19 mouse cellular contexts compared by ENCODE assay signal in genomic region chr5:21712127-21712715, GRCm38 (mm10). TPM values are rescaled to one million over a fixed set of nuclear protein-coding genes. Genes with fewer than 3 reads are reported as not detected.
DNase-seq lines count a peak whose midpoint lies in the region; ATAC-seq and TF ChIP-seq lines count a peak whose summit lies in the region.
"Had no signal": no experiment of that assay in that cellular context is flagged by ENCODE, and none has a peak within 500 bp of the region (broad histone marks: within the 10 kb centered on the region; RNA-seq: fewer than 3 reads in every experiment).

No protein-coding gene starts in this region.

- DNase-seq in heart, adult 11 months: peak; percentile 81
- DNase-seq in heart, adult 2 months: no peak
- peak; percentile 41 for DNase-seq in midbrain, embryonic 11.5 days (ENCODE audit: low spot score, missing footprints)
- peak; percentile 57 for DNase-seq in adipocyte (ENCODE audit: low spot score)
- DNase-seq in right cerebral cortex, postnatal 25 days: no peak
- DNase-seq: cerebellum, adult 8-10 months; gastrocnemius, postnatal 25 days; heart, postnatal 36 days; liver, embryonic 13.5 days; spleen, adult 18-20 months; thymus, postnatal 4 days had no signal

- WGBS in heart, adult 2 months: 66% methylated on average over 13 of the region's 13 CpGs
- WGBS in midbrain, embryonic 11.5 days: 76% methylated on average over 13 of the region's 13 CpGs
- 76% methylated on average over 13 of the region's 13 CpGs for WGBS in midbrain, embryonic 13.5 days

- intact Hi-C loops in heart, adult 2 months (cut with DNase I): no loop called here

- no peak overlapping the region for H3ac ChIP-seq in myocyte (ENCODE audit: control insufficient read depth, insufficient read length)

- H3K4me3 ChIP-seq in heart, adult 2 months: no peak overlapping the region
- H3K4me3 ChIP-seq in midbrain, embryonic 11.5 days (ENCODE audit: low read depth, low read length): no peak overlapping the region
- H3K4me3 ChIP-seq in midbrain, embryonic 13.5 days (replicated peaks): no peak overlapping the region
- no peak overlapping the region for H3K4me3 ChIP-seq in myocyte
- H3K4me3 ChIP-seq: embryonic facial prominence, embryonic 10.5 days; heart, embryonic 12.5 days; liver, embryonic 13.5 days; stomach, embryonic 15.5 days had no signal

- no peaks in the 10 kb centered on the region for H3K27me3 ChIP-seq in heart, adult 2 months (ENCODE audit: control insufficient read depth, insufficient read depth, low read length)
- no peaks in the 10 kb centered on the region for H3K27me3 ChIP-seq in midbrain, embryonic 11.5 days (ENCODE audit: control insufficient read depth, insufficient read depth, low read length)
- no peaks in the 10 kb centered on the region for H3K27me3 ChIP-seq in midbrain, embryonic 13.5 days
- H3K27me3 ChIP-seq in myocyte (ENCODE audit: control insufficient read depth, insufficient read depth, insufficient read length): no peaks in the 10 kb centered on the region
- H3K27me3 ChIP-seq: liver, embryonic 13.5 days; stomach, embryonic 15.5 days had no signal

- H3K4me2 ChIP-seq in midbrain, embryonic 11.5 days: no peak overlapping the region
- H3K4me2 ChIP-seq in midbrain, embryonic 13.5 days (replicated peaks): no peak overlapping the region
- H3K4me2 ChIP-seq in myocyte (ENCODE audit: low read depth): peak overlapping the region; percentile 27
- H3K4me2 ChIP-seq: heart, embryonic 12.5 days; liver, embryonic 13.5 days; stomach, embryonic 15.5 days had no signal

- H3K9me3 ChIP-seq in midbrain, embryonic 11.5 days (ENCODE audit: control insufficient read depth, low read length): no peaks in the 10 kb centered on the region
- H3K9me3 ChIP-seq in midbrain, embryonic 13.5 days: no peaks in the 10 kb centered on the region
- H3K9me3 ChIP-seq: liver, embryonic 13.5 days; stomach, embryonic 15.5 days had no signal

- H3K36me3 ChIP-seq in heart, adult 2 months (ENCODE audit: control insufficient read depth, insufficient read depth, low read length): no peaks in the 10 kb centered on the region
- no peaks in the 10 kb centered on the region for H3K36me3 ChIP-seq in midbrain, embryonic 11.5 days (ENCODE audit: control insufficient read depth, insufficient read depth, low read length)
- no peaks in the 10 kb centered on the region for H3K36me3 ChIP-seq in midbrain, embryonic 13.5 days
- H3K36me3 ChIP-seq in myocyte (ENCODE audit: control insufficient read depth, insufficient read depth): no peaks in the 10 kb centered on the region
- H3K36me3 ChIP-seq: embryonic facial prominence, embryonic 10.5 days; heart, embryonic 12.5 days; liver, embryonic 13.5 days; stomach, embryonic 15.5 days had no signal

- H3K9ac ChIP-seq in heart, adult 2 months (ENCODE audit: low read depth, low read length): no peak overlapping the region
- no peak overlapping the region for H3K9ac ChIP-seq in midbrain, embryonic 11.5 days (ENCODE audit: low read length)
- H3K9ac ChIP-seq in midbrain, embryonic 13.5 days (replicated peaks): no peak overlapping the region
- H3K9ac ChIP-seq: heart, embryonic 12.5 days; liver, embryonic 13.5 days; stomach, embryonic 15.5 days had no signal

- no peak for TF ChIP-seq POLR2A in heart, adult 2 months (IDR thresholded peaks at IDR 0.05; ENCODE audit: insufficient read depth, low read depth, low read length)
- no peak for TF ChIP-seq POLR2A in myocyte (IDR thresholded peaks at IDR 0.05; ENCODE audit: insufficient read length, low read depth)

- no peaks in the 10 kb centered on the region for H3K4me1 ChIP-seq in heart, adult 2 months (ENCODE audit: control insufficient read depth, insufficient read depth, low read length)
- no peaks in the 10 kb centered on the region for H3K4me1 ChIP-seq in midbrain, embryonic 11.5 days (ENCODE audit: control insufficient read depth, insufficient read depth, low read length)
- no peaks in the 10 kb centered on the region for H3K4me1 ChIP-seq in midbrain, embryonic 13.5 days (replicated peaks)
- H3K4me1 ChIP-seq: embryonic facial prominence, embryonic 10.5 days; heart, embryonic 12.5 days; liver, embryonic 13.5 days; stomach, embryonic 15.5 days had no signal

- no peak for TF ChIP-seq EP300 in heart, adult 2 months (IDR thresholded peaks at IDR 0.05; ENCODE audit: insufficient read depth, low read depth, low read length)

- no peak overlapping the region for H3K27ac ChIP-seq in heart, adult 2 months
- H3K27ac ChIP-seq in midbrain, embryonic 11.5 days (ENCODE audit: low read depth, low read length): no peak overlapping the region
- no peak overlapping the region for H3K27ac ChIP-seq in midbrain, embryonic 13.5 days
- H3K27ac ChIP-seq: embryonic facial prominence, embryonic 10.5 days; liver, embryonic 13.5 days; stomach, embryonic 15.5 days had no signal

- no peak for ATAC-seq in midbrain, embryonic 11.5 days (ENCODE audit: low FRiP score)
- no peak for ATAC-seq in midbrain, embryonic 13.5 days
- no peak for ATAC-seq in erythroblast, adult 5-6 weeks (replicated peaks; ENCODE audit: low FRiP score, poor library complexity, severe bottlenecking)
- ATAC-seq: activated CD4-positive, CD25-positive, alpha-beta regulatory T cell, adult 4 months; CD4-positive, CD25-positive, alpha-beta regulatory T cell, adult 4 months had no signal

- H3K79me2 ChIP-seq in heart, adult 2 months (replicated peaks; ENCODE audit: control insufficient read depth, insufficient read depth, low read length): no peaks in the 10 kb centered on the region
- no peaks in the 10 kb centered on the region for H3K79me2 ChIP-seq in myocyte (ENCODE audit: control insufficient read depth, insufficient read depth)

- no peak for TF ChIP-seq CTCF in heart, adult 2 months (IDR thresholded peaks at IDR 0.05)

TF ChIP-seq in myocyte, 11 proteins besides CTCF, POLR2A, EP300 and RAD21:
- TF ChIP-seq E2F4 (IDR thresholded peaks at IDR 0.05; ENCODE audit: insufficient read depth) (no peak), USF1 (IDR thresholded peaks at IDR 0.05; ENCODE audit: low read depth) (no peak), SRF (IDR thresholded peaks at IDR 0.05; ENCODE audit: control insufficient read depth, insufficient read length, low read depth) (no peak), MAX (IDR thresholded peaks at IDR 0.05; ENCODE audit: low read depth) (no peak), MYOG (IDR thresholded peaks at IDR 0.05; ENCODE audit: control insufficient read depth in 1 of 3, insufficient read depth in 1 of 3, insufficient read length in 2 of 3, low read depth in 2 of 3) (no peak), REST (IDR thresholded peaks at IDR 0.05; ENCODE audit: insufficient read depth, insufficient read length) (no peak), MYOD1 (IDR thresholded peaks at IDR 0.05; ENCODE audit: control insufficient read depth in 1 of 3, insufficient read length in 2 of 3, low read depth in 2 of 3) (no peak), CEBPB (IDR thresholded peaks at IDR 0.05; ENCODE audit: insufficient read depth, poor library complexity, severe bottlenecking) (no peak), POLR2AphosphoS2 (IDR thresholded peaks at IDR 0.05; ENCODE audit: insufficient read length, low read depth) (no peak), TCF12 (IDR thresholded peaks at IDR 0.05; ENCODE audit: insufficient read depth, poor library complexity, severe bottlenecking) (no peak), TCF3 (IDR thresholded peaks at IDR 0.05; ENCODE audit: insufficient read length, low read depth) (no peak)

RNA-seq across cellular contexts. Expression of gene Napepld, which starts 11.0 kb away (rescaled TPM):
- 1 to 10 TPM; 5.4 to 5.9 TPM for total RNA-seq in heart, adult 2 months (2021)
- polyA plus RNA-seq in heart, adult 2 months (2012; rRNA removed): 2.4 and 3.7 TPM in 2 replicates
- 17.0 and 17.1 TPM in 2 replicates for polyA plus RNA-seq in midbrain, embryonic 11.5 days (2014; fragmentation: Nextera tagmentation; extraction: Ambion mirVana)
- 4.7 and 5.4 TPM in 2 replicates for polyA plus RNA-seq in midbrain, embryonic 13.5 days (2015; fragmentation: Nextera tagmentation; extraction: Ambion mirVana)
- 0.66 TPM for polyA plus RNA-seq in myocyte (2012; fragmentation: generic; extraction: Trizol)
- total RNA-seq in erythroblast, adult 5-6 weeks (2015; ENCODE audit: low replicate concordance): 0.19 and 0.63 TPM in 2 replicates
- total RNA-seq in erythroblast, adult 5-6 weeks (2017; ENCODE audit: low replicate concordance): 0.60 and 2.0 TPM in 2 replicates

RNA-seq across cellular contexts. Expression of gene Pmpcb, which starts 24.7 kb away (rescaled TPM):
- 100 to 1,000 TPM; 250 to 288 TPM for total RNA-seq in heart, adult 2 months (2021)
- polyA plus RNA-seq in heart, adult 2 months (2012; rRNA removed): 99.0 and 192 TPM in 2 replicates
- 106 and 115 TPM in 2 replicates for polyA plus RNA-seq in midbrain, embryonic 11.5 days (2014; fragmentation: Nextera tagmentation; extraction: Ambion mirVana)
- polyA plus RNA-seq in midbrain, embryonic 13.5 days (2015; fragmentation: Nextera tagmentation; extraction: Ambion mirVana): 91.4 and 94.5 TPM in 2 replicates
- 126 TPM for polyA plus RNA-seq in myocyte (2012; fragmentation: generic; extraction: Trizol)
- 14.6 and 20.8 TPM in 2 replicates for total RNA-seq in erythroblast, adult 5-6 weeks (2015; ENCODE audit: low replicate concordance)
- 31.6 and 35.8 TPM in 2 replicates for total RNA-seq in erythroblast, adult 5-6 weeks (2017; ENCODE audit: low replicate concordance)

Comparison
In these comparisons a context has a peak if more than half of its experiments do, and no peak if none do; other contexts are left out.
1. DNase-seq: peak in heart, adult 11 months (single experiment), midbrain, embryonic 11.5 days (single experiment) and adipocyte (single experiment); none in heart, adult 2 months (0 of 2) and right cerebral cortex, postnatal 25 days (single experiment).